Mouse (Mus musculus) hindbrain, postnatal 0 days (tissue): ENCODE data around the gene Npepps. TPM values are rescaled to one million over a fixed set of nuclear protein-coding genes. Genes with fewer than 3 reads are reported as not detected.

Source experiments
- ATAC-seq: fragments of 200-750 bp; cut with Nextera tagmentation; 2 replicates; pipeline ENCODE4 v1.8.0; 2017; ENCODE audit warnings: mild to moderate bottlenecking, moderate TSS enrichment, moderate library complexity
- DNase-seq: peaks from one replicate; pipeline ENCODE4 v3.0.0-alpha.2; 2015; ENCODE audit warnings: low spot score
- H3K27ac ChIP-seq: fragments of 300-500 bp; sonication (generic); 2 replicates; pipeline ENCODE4 v1.5.1; 2014; ENCODE audit warnings: mild to moderate bottlenecking
- H3K27me3 ChIP-seq: fragments of 300-500 bp; sonication (generic); 2 replicates; pipeline ENCODE4 v1.6.1; 2014; ENCODE audit warnings: low read length, mixed read lengths; ENCODE audit not compliant: insufficient read depth
- H3K36me3 ChIP-seq: fragments of 300-500 bp; sonication (generic); 2 replicates; pipeline ENCODE4 v1.6.1; 2014; ENCODE audit warnings: low read length, mixed read lengths; ENCODE audit not compliant: insufficient read depth
- H3K4me1 ChIP-seq: fragments of 300-500 bp; sonication (generic); 2 replicates; pipeline ENCODE4 v1.6.1; 2014; ENCODE audit warnings: antibody characterized with exemption, low read length, mixed read lengths; ENCODE audit not compliant: insufficient read depth
- H3K4me2 ChIP-seq: fragments of 300-500 bp; sonication (generic); 2 replicates; pipeline ENCODE4 v1.6.1; 2014; ENCODE audit warnings: low read depth, mild to moderate bottlenecking, low read length, moderate library complexity, mixed read lengths
- H3K4me3 ChIP-seq: fragments of 300-500 bp; sonication (generic); 2 replicates; pipeline ENCODE4 v1.5.1; 2014; ENCODE audit warnings: low read length
- H3K9ac ChIP-seq: fragments of 300-500 bp; sonication (generic); replicated peaks from 2 replicates; pipeline ENCODE4 v1.6.1; 2014; ENCODE audit warnings: mild to moderate bottlenecking, low read length, moderate library complexity, mixed read lengths
- H3K9me3 ChIP-seq: fragments of 300-500 bp; sonication (generic); 2 replicates; pipeline ENCODE4 v1.6.1; 2016; ENCODE audit warnings: low read length, mixed read lengths
- CTCF ChIP-seq: IDR thresholded peaks from 2 replicates; pipeline ENCODE4 v1.5.1; 2016; ENCODE audit warnings: antibody characterized with exemption, control low read depth, low read depth
- WGBS: fragments of 180-500 bp; shearing (Covaris S2); extraction: QIAGEN DNeasy Blood & Tissue Kit; methylation state at CpG from one replicate; pipeline ENCODE4 v1.1.7; 2014; 5-methylcytosine and 5-hydroxymethylcytosine counted together
- polyA plus RNA-seq: library from polyadenylated mRNA; unstranded; fragments of >200 nt; fragmentation: Nextera tagmentation; extraction: Ambion mirVana; gene quantifications from 2 replicates; pipeline ENCODE4 v1.2.1, GENCODE M21; 2015
- total RNA-seq: library from RNA; depleted of rRNA; stranded (reverse); fragments of >200 nt; gene quantifications from 2 replicates; pipeline ENCODE4 v1.2.3, GENCODE M21; 2014

The Npepps gene
- total and polyA plus RNA-seq, 2 experiments from 2014 or later = 69.2 to 102 TPM

DNA sequence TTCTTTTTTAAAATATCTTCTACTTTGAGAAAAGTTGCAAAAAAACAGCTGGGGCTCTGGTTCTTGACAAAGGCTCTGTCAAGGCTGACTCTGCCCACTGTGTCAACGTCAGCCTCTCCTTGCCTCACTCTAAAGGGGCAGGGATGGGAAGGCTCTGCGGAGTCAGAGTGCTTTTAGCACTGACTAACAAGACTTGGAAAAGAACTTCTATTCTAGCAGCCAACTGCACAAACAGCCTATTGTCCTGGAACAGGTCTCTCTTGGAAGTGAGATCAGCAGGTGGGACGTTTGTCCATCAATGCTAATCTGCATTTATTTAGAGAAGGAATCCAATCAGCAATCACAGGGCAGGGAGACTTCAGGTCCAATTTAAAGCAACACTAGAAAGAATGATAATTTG lies 57.0 kb downstream of the Npepps start:
- Histone ChIP-seq H3K4me3 (no peak overlapping the region), H3K4me1 (no peaks in the 10 kb centered on the region)
- WGBS = 22% methylated on average over 3 of the region's 3 CpGs

DNA sequence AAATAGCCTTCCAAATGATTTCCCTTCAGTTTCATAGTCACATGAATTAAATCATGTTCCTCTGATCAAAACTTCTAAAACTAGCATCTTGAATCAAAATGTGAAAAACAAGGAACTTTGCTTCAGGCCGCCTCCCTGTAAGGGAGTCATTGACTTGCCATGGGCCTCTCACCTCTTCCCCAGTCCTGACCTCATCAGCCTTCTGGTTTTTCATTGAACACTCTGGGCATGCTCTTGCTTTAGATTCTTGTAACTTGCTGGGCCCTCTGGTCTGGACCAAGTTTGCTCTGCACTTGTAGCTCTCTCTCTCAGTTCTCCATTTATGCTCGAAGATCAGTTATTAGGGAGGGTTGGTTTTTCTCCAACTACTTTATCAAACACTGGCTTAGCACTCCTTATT lies 58.8 kb downstream of the Npepps start:
- DNase-seq = no peak
- WGBS = 98% methylated on average over 2 of the region's 2 CpGs
- Histone ChIP-seq H3K9me3 (no peaks in the 10 kb centered on the region), H3K4me2 (no peak overlapping the region), H3K27me3 (no peaks in the 10 kb centered on the region), H3K36me3 (peaks cover 46% of the 10 kb centered on the region), H3K27ac (no peak overlapping the region), H3K4me3 (no peak overlapping the region), H3K9ac (no peak overlapping the region), H3K4me1 (no peaks in the 10 kb centered on the region)
- ATAC-seq = no peak
- TF ChIP-seq CTCF = no peak

More for the DNA sequence above, 57.0 kb downstream of the Npepps start:
- Histone ChIP-seq H3K9me3 (no peaks in the 10 kb centered on the region), H3K4me2 (no peak overlapping the region), H3K27me3 (no peaks in the 10 kb centered on the region), H3K36me3 (peaks cover 33% of the 10 kb centered on the region; the same call in 1 of the 2 replicates), H3K27ac (no peak overlapping the region), H3K9ac (no peak overlapping the region)
- no peak for DNase-seq
- no peak for ATAC-seq
- TF ChIP-seq CTCF = no peak

DNA sequence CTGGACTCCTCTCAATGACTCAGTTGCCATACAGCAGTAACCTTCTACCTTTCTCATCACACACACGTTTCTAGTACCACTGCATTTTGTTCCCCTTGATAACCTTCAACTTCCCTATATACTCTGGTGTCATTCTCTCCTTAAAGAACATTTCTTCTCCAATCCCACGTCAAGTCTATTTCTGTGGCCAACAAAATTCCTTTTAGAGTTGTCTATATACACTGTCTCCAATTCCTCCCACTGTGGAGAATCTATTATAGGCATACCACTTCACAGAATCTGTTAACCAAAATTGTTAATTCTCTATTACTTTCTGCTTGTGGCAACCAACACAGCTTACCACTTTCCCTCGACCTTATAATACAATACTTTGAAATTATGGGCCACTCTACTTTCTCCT lies 60.2 kb downstream of the Npepps start:
- no peak for TF ChIP-seq CTCF
- H3K36me3 ChIP-seq = peaks cover 52% of the 10 kb centered on the region

DNA sequence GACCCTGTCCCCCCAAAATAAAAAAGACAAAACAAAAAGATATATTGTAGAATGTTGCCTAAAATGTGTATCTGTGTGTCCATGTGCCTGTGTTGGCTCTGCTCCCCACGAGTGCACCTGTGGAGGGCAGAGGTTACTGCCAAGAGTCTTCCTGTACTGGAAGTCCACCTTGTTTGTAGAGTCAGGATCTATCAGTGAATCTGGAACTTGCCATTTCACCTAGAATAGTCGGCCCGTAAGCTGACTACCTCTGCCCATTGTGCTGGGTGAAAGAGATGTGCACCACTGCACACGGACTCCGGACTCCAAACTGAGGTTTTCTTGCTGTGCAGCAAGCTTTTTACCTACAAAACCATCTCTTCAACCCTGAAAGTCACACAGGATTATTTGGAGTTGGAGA lies 66.0 kb downstream of the Npepps start:
- Histone ChIP-seq H3K27me3 (no peaks in the 10 kb centered on the region), H3K4me2 (no peak overlapping the region), H3K9me3 (no peaks in the 10 kb centered on the region), H3K4me3 (no peak overlapping the region), H3K27ac (no peak overlapping the region), H3K9ac (no peak overlapping the region), H3K4me1 (no peaks in the 10 kb centered on the region), H3K36me3 (peaks cover 78% of the 10 kb centered on the region)
- no peak for TF ChIP-seq CTCF
- DNase-seq (no peak), ATAC-seq (no peak)
- WGBS = 95% methylated on average over 5 of the region's 5 CpGs

More for the DNA sequence above, 60.2 kb downstream of the Npepps start:
- Histone ChIP-seq H3K27ac (no peak overlapping the region), H3K9me3 (no peaks in the 10 kb centered on the region), H3K27me3 (no peaks in the 10 kb centered on the region), H3K4me1 (no peaks in the 10 kb centered on the region), H3K4me2 (no peak overlapping the region), H3K4me3 (no peak overlapping the region), H3K9ac (no peak overlapping the region)
- ATAC-seq = no peak
- 93% methylated on average over 3 of the region's 3 CpGs for WGBS
- no peak for DNase-seq

DNA sequence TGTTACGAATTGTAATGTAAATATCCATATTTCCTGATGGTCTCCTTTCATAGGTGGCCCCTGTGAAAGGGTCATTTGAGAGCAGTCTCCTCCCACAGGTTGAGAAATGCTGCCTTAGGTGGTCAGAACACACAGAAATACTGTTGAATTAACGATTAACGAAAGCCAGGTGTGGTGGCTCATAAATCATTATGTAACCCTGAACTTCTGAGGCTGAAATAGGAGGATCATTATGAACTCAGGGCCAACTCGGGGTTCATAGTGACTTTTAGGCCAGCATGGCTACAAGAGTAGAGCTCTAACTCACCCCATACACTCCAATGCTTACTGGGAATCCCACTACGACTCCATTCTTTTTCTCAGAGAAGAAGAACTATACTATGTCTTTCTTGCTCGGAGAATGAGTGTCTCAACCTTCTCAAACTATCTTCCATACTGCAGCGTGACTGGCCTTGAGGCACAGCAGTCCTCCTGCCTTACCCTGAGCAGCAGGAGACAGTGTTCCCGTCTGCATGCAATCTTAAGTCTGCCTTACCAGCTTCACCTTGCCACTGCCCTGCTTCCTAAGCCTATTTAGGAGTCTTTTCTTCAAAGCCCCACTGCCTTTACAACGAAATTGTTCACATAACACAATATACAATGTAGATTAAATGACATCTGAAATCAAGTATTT lies 69.6 kb downstream of the Npepps start:
- no peaks in the 10 kb centered on the region for H3K4me1 ChIP-seq
- no peak overlapping the region for H3K9ac ChIP-seq
- no peaks in the 10 kb centered on the region for H3K27me3 ChIP-seq
- H3K4me3 ChIP-seq = no peak overlapping the region
- no peak overlapping the region for H3K4me2 ChIP-seq
- DNase-seq (no peak), ATAC-seq (no peak)
- 92% methylated on average over 9 of the region's 9 CpGs for WGBS
- no peak for TF ChIP-seq CTCF
- H3K9me3 ChIP-seq = no peaks in the 10 kb centered on the region
- peaks cover 69% of the 10 kb centered on the region for H3K36me3 ChIP-seq
- no peak overlapping the region for H3K27ac ChIP-seq

GRCm38 (mm10) chr11:97207011-97207422 lies 73.4 kb downstream of the Npepps start:
- Histone ChIP-seq H3K9me3 (no peaks in the 10 kb centered on the region), H3K4me1 (no peaks in the 10 kb centered on the region), H3K4me2 (no peak overlapping the region), H3K36me3 (peaks cover 35% of the 10 kb centered on the region), H3K27ac (no peak overlapping the region), H3K27me3 (no peaks in the 10 kb centered on the region), H3K9ac (no peak overlapping the region), H3K4me3 (no peak overlapping the region)
- no peak for TF ChIP-seq CTCF
- 74% methylated on average over 8 of the region's 8 CpGs for WGBS
- no peak for ATAC-seq
- no peak for DNase-seq

DNA sequence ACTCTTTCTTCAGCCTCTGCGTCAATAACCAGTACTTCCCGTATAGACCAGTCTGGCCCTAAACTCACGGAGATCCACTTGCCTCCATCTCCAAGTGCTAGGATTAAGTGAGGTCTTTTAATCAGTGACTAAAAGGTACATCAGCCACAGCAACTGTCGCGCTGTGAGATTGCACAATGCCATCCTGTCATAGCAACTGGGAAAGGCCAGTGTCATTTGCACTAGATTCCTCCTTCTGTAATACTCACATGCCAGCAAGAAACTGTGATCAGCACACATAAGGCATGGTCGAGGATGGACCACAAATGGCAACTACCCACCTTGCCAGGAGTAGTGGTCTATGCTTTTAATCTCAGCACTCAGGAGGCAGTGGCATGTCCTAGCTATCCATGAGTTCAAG lies 80.9 kb downstream of the Npepps start:
- H3K4me2 ChIP-seq = no peak overlapping the region
- H3K4me3 ChIP-seq = no peak overlapping the region
- H3K9me3 ChIP-seq = no peaks in the 10 kb centered on the region
- H3K9ac ChIP-seq = no peak overlapping the region
- no peak overlapping the region for H3K27ac ChIP-seq
- H3K27me3 ChIP-seq = no peaks in the 10 kb centered on the region
- no peaks in the 10 kb centered on the region for H3K4me1 ChIP-seq
- H3K36me3 ChIP-seq = no peaks in the 10 kb centered on the region
- ATAC-seq (no peak), DNase-seq (no peak)
- TF ChIP-seq CTCF = no peak
- 89% methylated on average over 6 of the region's 6 CpGs for WGBS
